In the genomic region with DNA sequence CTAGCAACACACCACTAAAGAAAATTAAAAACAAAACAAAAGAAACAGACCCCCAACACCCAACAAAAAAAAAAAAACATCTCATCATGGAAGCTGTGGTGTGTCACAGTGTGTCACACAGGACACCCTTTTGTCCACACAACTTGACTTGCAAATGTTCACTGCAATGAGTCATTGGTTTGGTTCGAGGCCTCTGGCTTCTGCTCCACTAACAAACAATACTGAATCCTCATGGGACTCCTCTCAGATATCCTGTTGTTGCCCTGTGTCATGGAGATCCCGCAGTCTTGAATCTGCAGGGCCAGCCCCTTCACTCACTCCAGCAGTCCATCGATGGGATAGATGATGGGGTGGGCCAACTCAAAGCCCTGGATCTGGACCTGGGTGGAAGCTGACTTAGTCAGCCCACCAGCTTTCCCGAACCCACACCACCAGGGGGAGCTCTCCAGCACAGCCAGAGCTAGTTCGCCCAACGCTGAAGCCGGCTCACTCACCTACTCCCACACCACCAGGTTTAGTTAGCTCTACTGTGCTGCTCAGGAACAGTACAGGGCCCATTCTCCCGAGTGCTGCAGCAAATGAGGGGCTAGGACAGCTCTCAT, we compare ENCODE assay signal across 7 mouse cellular contexts. TPM values are rescaled to one million over a fixed set of nuclear protein-coding genes. Genes with fewer than 3 reads are reported as not detected.
A peak's percentile ranks its signal among the peaks of the same experiment; 100 is the strongest.
DNase-seq lines count a peak whose midpoint lies in the region; ATAC-seq and TF ChIP-seq lines count a peak whose summit lies in the region.

No protein-coding gene starts in this region.

- 61% methylated on average over 8 of the region's 8 CpGs for WGBS in kidney, postnatal 0 days

- no peaks in the 10 kb centered on the region for H3K27me3 ChIP-seq in kidney, postnatal 0 days (ENCODE audit: insufficient read depth, low read length)

- DNase-seq in kidney, postnatal 0 days (ENCODE audit: low spot score) = no peak
- DNase-seq in kidney, adult 11 months = no peak
- peak; percentile 46 for DNase-seq in ES-CJ7 (ENCODE audit: low read depth, low spot score)
- peak; percentile 68 for DNase-seq in adrenal gland, postnatal 25 days
- DNase-seq in kidney, postnatal 10 days = peak; percentile 57
- peak; percentile 50 for DNase-seq in lung, postnatal 14 days
- peak; percentile 75 for DNase-seq in thymus, postnatal 4 days

- no peak overlapping the region for H3K27ac ChIP-seq in kidney, postnatal 0 days

- no peak overlapping the region for H3K4me2 ChIP-seq in kidney, postnatal 0 days (ENCODE audit: low read length)

- H3K4me1 ChIP-seq in kidney, postnatal 0 days (replicated peaks; ENCODE audit: insufficient read depth, low read length) = no peaks in the 10 kb centered on the region

- TF ChIP-seq CTCF in kidney, postnatal 0 days (IDR thresholded peaks at IDR 0.05; ENCODE audit: low read depth) = peak; percentile 55

- no peaks in the 10 kb centered on the region for H3K36me3 ChIP-seq in kidney, postnatal 0 days (ENCODE audit: insufficient read depth, low read length)

- no peak for ATAC-seq in kidney, postnatal 0 days (replicated peaks; ENCODE audit: low FRiP score, low read depth)

- H3K9ac ChIP-seq in kidney, postnatal 0 days (ENCODE audit: low read depth, low read length) = no peak overlapping the region

- H3K4me3 ChIP-seq in kidney, postnatal 0 days (replicated peaks; ENCODE audit: low read depth, low read length) = no peak overlapping the region

- H3K9me3 ChIP-seq in kidney, postnatal 0 days (replicated peaks; ENCODE audit: low read length) = no peaks in the 10 kb centered on the region

RNA-seq across cellular contexts. Expression of gene Slc35b4, which starts 28.2 kb away (rescaled TPM):
- polyA plus RNA-seq in kidney, postnatal 0 days (2015; fragmentation: Nextera tagmentation; extraction: Ambion mirVana) = 60.4 and 70.3 TPM in 2 replicates
- total RNA-seq in adrenal gland, postnatal 25 days (2021) = 28.5 and 35.1 TPM in 2 replicates

Comparison
In these comparisons a context has a peak if more than half of its experiments do, and no peak if none do; other contexts are left out.
1. DNase-seq: peak in ES-CJ7 (single experiment), adrenal gland, postnatal 25 days (single experiment), kidney, postnatal 10 days (single experiment), lung, postnatal 14 days (single experiment) and thymus, postnatal 4 days (single experiment); none in kidney, postnatal 0 days (single experiment) and kidney, adult 11 months (single experiment).